Mouse (Mus musculus) T-helper 17 cell (primary cell): ENCODE measurements at regions not wholly inside any gene's neighbourhood (a gene's known extent, or its start where the extent isn't known, plus 50 kb on each side); places are given as distances from the start of the nearest gene placed in this dataset.

Experiments
- in situ Hi-C, 2 experiments: fragments of 300-600 bp; cut with MboI, MseI; formaldehyde crosslinking; loops; 1 replicate in 1 of 2; 2 replicates in 1 of 2; pipeline ENCODE4 v1.15.1; 2025; ENCODE audit warnings: high pct_unique_total_duplicates in 2 of 2

- in situ Hi-C loops = no loop called here
Observed at GRCm38 (mm10) chr5:44854189-44854588, 54.7 kb upstream of the Ldb2 start.
